Mouse (Mus musculus) hindbrain, postnatal 0 days (tissue): ENCODE measurements around the gene Ptcd1. TPM values are rescaled to one million over a fixed set of nuclear protein-coding genes. Genes with fewer than 3 reads are reported as not detected.

ENCODE experiments used
- ATAC-seq: fragments of 200-750 bp; cut with Nextera tagmentation; 2 replicates; pipeline ENCODE4 v1.8.0; 2017; ENCODE audit warnings: mild to moderate bottlenecking, moderate TSS enrichment, moderate library complexity
- DNase-seq: peaks from one replicate; pipeline ENCODE4 v3.0.0-alpha.2; 2015; ENCODE audit warnings: low spot score
- H3K27ac ChIP-seq: fragments of 300-500 bp; sonication (generic); 2 replicates; pipeline ENCODE4 v1.5.1; 2014; ENCODE audit warnings: mild to moderate bottlenecking
- H3K27me3 ChIP-seq: fragments of 300-500 bp; sonication (generic); 2 replicates; pipeline ENCODE4 v1.6.1; 2014; ENCODE audit warnings: low read length, mixed read lengths; ENCODE audit not compliant: insufficient read depth
- H3K36me3 ChIP-seq: fragments of 300-500 bp; sonication (generic); 2 replicates; pipeline ENCODE4 v1.6.1; 2014; ENCODE audit warnings: low read length, mixed read lengths; ENCODE audit not compliant: insufficient read depth
- H3K4me1 ChIP-seq: fragments of 300-500 bp; sonication (generic); 2 replicates; pipeline ENCODE4 v1.6.1; 2014; ENCODE audit warnings: antibody characterized with exemption, low read length, mixed read lengths; ENCODE audit not compliant: insufficient read depth
- H3K4me2 ChIP-seq: fragments of 300-500 bp; sonication (generic); 2 replicates; pipeline ENCODE4 v1.6.1; 2014; ENCODE audit warnings: low read depth, mild to moderate bottlenecking, low read length, moderate library complexity, mixed read lengths
- H3K4me3 ChIP-seq: fragments of 300-500 bp; sonication (generic); 2 replicates; pipeline ENCODE4 v1.5.1; 2014; ENCODE audit warnings: low read length
- H3K9ac ChIP-seq: fragments of 300-500 bp; sonication (generic); replicated peaks from 2 replicates; pipeline ENCODE4 v1.6.1; 2014; ENCODE audit warnings: mild to moderate bottlenecking, low read length, moderate library complexity, mixed read lengths
- H3K9me3 ChIP-seq: fragments of 300-500 bp; sonication (generic); 2 replicates; pipeline ENCODE4 v1.6.1; 2016; ENCODE audit warnings: low read length, mixed read lengths
- CTCF ChIP-seq: IDR thresholded peaks from 2 replicates; pipeline ENCODE4 v1.5.1; 2016; ENCODE audit warnings: antibody characterized with exemption, control low read depth, low read depth
- WGBS: fragments of 180-500 bp; shearing (Covaris S2); extraction: QIAGEN DNeasy Blood & Tissue Kit; methylation state at CpG from one replicate; pipeline ENCODE4 v1.1.7; 2014; 5-methylcytosine and 5-hydroxymethylcytosine counted together
- polyA plus RNA-seq: library from polyadenylated mRNA; unstranded; fragments of >200 nt; fragmentation: Nextera tagmentation; extraction: Ambion mirVana; gene quantifications from 2 replicates; pipeline ENCODE4 v1.2.1, GENCODE M21; 2015
- total RNA-seq: library from RNA; depleted of rRNA; stranded (reverse); fragments of >200 nt; gene quantifications from 2 replicates; pipeline ENCODE4 v1.2.3, GENCODE M21; 2014

The Ptcd1 gene
- total and polyA plus RNA-seq, 2 experiments from 2014 or later, result 17.5 to 28.6 TPM

DNA sequence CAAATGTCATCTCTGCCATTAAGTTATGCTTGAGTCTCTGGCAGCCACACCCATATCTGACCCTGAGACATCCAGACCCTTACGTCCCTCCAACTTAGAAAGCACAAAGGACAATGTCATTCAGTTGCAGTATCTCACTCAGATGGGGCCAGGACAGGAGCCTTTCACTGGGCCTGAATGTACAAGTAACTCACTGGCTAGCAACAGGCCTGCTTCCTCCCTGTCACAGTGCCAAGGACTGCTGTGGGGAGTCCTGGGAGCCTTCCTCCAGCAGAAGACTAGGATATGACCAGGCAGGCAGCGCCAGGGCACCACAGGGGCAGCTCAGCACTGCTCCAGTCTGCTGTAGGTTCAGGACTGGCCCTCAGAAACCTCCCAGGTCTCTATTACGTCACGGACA is 37.8 kb downstream of the Ptcd1 start:
- Histone ChIP-seq H3K36me3 (peaks cover 64% of the 10 kb centered on the region), H3K27ac (no peak overlapping the region), H3K9ac (no peak overlapping the region), H3K27me3 (no peaks in the 10 kb centered on the region), H3K4me3 (no peak overlapping the region), H3K9me3 (no peaks in the 10 kb centered on the region), H3K4me2 (no peak overlapping the region), H3K4me1 (no peaks in the 10 kb centered on the region)
- WGBS, result 89% methylated on average over 4 of the region's 4 CpGs
- DNase-seq, result no peak
- no peak for ATAC-seq
- no peak for TF ChIP-seq CTCF

DNA sequence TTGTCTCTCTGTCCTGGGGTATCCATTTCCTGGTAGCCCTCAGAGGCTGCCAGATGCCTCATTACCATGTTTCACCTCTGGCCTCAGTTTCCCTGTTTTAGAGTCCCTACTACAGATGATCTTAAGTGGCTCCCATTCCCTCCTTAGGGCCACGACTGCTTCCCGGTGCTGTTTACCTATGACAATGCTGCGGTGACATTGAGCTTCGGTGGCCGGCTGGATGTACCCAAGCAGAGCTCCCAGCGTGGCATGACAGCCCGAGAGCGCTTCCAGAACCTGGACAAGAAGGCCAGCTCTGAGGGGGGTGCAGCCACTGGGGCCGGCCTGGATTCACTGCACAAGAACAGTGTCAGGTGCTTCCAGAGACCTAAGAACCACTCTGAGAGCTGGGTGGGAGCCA is 40.3 kb downstream of the Ptcd1 start:
- no peak overlapping the region for H3K9ac ChIP-seq
- TF ChIP-seq CTCF, result no peak
- no peak overlapping the region for H3K4me3 ChIP-seq
- H3K27me3 ChIP-seq, result no peaks in the 10 kb centered on the region
- H3K4me1 ChIP-seq, result no peaks in the 10 kb centered on the region
- no peaks in the 10 kb centered on the region for H3K9me3 ChIP-seq
- no peak overlapping the region for H3K27ac ChIP-seq
- H3K4me2 ChIP-seq, result no peak overlapping the region
- no peak for ATAC-seq
- peaks cover 42% of the 10 kb centered on the region for H3K36me3 ChIP-seq
- WGBS, result 95% methylated on average over 9 of the region's 9 CpGs
- no peak for DNase-seq

DNA sequence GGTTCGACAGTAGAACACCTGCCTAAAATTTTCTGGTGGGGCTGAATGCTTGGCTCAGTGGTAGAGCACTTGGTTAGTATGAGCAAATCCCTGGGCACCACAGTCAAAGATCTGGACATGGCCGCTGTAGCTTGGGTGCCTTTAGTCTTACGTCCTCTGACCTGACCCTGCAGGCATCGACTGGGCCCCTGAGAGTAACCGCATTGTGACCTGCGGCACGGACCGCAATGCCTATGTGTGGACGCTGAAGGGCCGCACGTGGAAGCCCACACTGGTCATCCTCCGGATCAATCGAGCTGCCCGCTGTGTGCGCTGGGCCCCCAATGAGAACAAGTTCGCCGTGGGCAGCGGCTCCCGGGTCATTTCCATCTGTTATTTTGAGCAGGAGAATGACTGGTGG is 43.5 kb downstream of the Ptcd1 start:
- ATAC-seq (no peak), DNase-seq (no peak)
- no peak overlapping the region for H3K27ac ChIP-seq
- no peaks in the 10 kb centered on the region for H3K4me1 ChIP-seq
- TF ChIP-seq CTCF, result no peak
- H3K36me3 ChIP-seq, result peaks cover 20% of the 10 kb centered on the region; the same call in 1 of the 2 replicates
- H3K4me2 ChIP-seq, result no peak overlapping the region
- 95% methylated on average over 19 of the region's 19 CpGs for WGBS
- no peaks in the 10 kb centered on the region for H3K9me3 ChIP-seq
- no peak overlapping the region for H3K4me3 ChIP-seq
- no peak overlapping the region for H3K9ac ChIP-seq
- no peaks in the 10 kb centered on the region for H3K27me3 ChIP-seq

DNA sequence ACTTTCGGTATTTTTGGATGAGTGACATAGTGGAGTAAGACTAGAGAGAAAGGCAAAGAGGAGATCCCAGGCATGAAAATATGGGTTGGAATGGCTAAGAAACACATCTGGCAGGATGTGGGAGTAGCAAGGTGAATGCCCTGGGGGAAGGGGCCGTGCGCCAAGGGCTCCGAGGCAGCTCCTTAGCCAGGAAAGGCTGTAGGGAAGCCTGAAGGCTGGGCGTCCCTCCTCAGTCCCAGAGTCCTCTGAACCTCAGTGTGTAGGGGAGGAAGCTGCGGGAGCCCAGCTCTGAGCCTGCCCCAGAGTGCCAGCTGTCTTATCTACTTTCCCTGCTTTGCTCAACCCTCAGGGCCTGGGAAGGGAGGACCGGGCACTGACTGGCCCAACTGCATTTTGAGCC is 46.0 kb downstream of the Ptcd1 start:
- Histone ChIP-seq H3K36me3 (peaks cover 8% of the 10 kb centered on the region; the same call in 1 of the 2 replicates), H3K27ac (no peak overlapping the region), H3K9ac (no peak overlapping the region), H3K9me3 (no peaks in the 10 kb centered on the region), H3K4me1 (no peaks in the 10 kb centered on the region), H3K27me3 (no peaks in the 10 kb centered on the region), H3K4me2 (no peak overlapping the region), H3K4me3 (no peak overlapping the region)
- no peak for TF ChIP-seq CTCF
- DNase-seq (no peak), ATAC-seq (no peak)
- 86% methylated on average over 7 of the region's 7 CpGs for whole genome bisulfite sequencing

DNA sequence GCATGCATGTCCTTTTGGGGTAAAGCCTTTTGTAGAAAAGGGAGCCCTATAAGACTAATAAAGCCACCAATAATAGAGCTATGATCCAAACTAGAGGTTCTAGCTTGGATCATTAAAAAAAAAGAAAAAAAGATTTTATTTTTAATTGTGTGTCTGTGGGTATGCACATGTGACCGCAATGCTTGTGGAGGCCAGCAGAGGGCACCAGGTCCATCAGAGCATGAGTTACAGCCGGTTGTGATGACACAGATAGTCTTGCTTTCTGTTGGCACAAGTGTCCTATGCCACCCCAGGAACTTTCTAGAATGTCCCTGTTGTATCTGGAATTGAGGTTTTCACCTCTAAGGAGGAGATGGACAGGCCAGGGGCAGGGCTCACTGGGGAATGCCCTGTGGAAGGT is 47.5 kb downstream of the Ptcd1 start:
- Histone ChIP-seq H3K9me3 (no peaks in the 10 kb centered on the region), H3K36me3 (peaks cover 6% of the 10 kb centered on the region; the same call in 1 of the 2 replicates), H3K4me2 (no peak overlapping the region), H3K4me1 (no peaks in the 10 kb centered on the region), H3K4me3 (no peak overlapping the region), H3K9ac (no peak overlapping the region), H3K27me3 (no peaks in the 10 kb centered on the region), H3K27ac (no peak overlapping the region)
- whole genome bisulfite sequencing, result 90% methylated on average over 2 of the region's 2 CpGs
- no peak for DNase-seq
- ATAC-seq, result no peak
- peak; percentile 40 for TF ChIP-seq CTCF

DNA sequence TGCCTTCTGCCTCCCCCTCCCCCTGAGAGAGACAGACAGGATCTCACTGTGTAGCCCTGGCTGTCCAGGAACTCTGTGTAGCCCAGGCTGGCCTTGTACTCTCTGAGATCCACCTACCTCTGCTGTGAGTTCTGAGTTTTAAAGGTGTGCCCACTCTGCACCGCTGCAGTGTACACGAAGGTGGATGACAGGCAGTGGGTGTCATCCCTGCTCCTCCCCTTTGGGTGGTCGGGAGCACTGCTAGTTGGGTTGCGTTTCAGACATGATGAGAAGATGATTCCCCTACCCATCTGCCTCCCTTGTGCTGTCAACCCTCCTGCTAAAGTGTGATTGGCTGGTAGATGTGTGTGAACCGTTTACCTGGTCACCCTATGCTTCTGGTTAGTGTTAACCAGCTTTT is 48.4 kb downstream of the Ptcd1 start:
- TF ChIP-seq CTCF, result no peak
- H3K27me3 ChIP-seq, result no peaks in the 10 kb centered on the region
- no peaks in the 10 kb centered on the region for H3K4me1 ChIP-seq
- no peak for DNase-seq
- H3K9ac ChIP-seq, result no peak overlapping the region
- 92% methylated on average over 5 of the region's 5 CpGs for WGBS
- ATAC-seq, result no peak
- H3K4me2 ChIP-seq, result no peak overlapping the region
- no peaks in the 10 kb centered on the region for H3K9me3 ChIP-seq
- H3K4me3 ChIP-seq, result no peak overlapping the region
- H3K36me3 ChIP-seq, result no peaks in the 10 kb centered on the region
- H3K27ac ChIP-seq, result no peak overlapping the region

DNA sequence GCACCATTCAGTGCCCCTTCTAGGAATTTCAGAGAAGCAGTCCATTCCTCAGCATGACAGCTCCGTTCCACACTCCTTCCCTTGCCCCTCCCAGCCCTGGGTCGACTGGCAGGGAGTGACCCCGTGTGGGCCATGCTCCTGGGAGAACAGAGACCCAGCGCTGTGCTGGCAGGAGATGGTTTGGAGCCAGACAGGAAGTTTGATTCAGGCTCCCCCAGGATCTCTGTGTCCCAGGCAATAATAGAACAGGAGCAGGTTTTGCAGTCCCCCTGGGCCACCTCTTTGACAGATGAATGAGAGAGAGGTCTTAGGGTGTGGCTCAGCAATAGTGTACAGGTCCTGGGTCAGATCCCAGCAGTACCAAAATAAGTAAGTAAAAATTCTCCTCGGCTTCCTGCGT is 48.9 kb downstream of the Ptcd1 start:
- Histone ChIP-seq H3K4me3 (no peak overlapping the region), H3K27ac (no peak overlapping the region), H3K9me3 (no peaks in the 10 kb centered on the region), H3K9ac (no peak overlapping the region), H3K4me2 (no peak overlapping the region), H3K27me3 (no peaks in the 10 kb centered on the region), H3K4me1 (no peaks in the 10 kb centered on the region), H3K36me3 (no peaks in the 10 kb centered on the region)
- TF ChIP-seq CTCF, result no peak
- ATAC-seq (no peak), DNase-seq (no peak)
- 53% methylated on average over 6 of the region's 6 CpGs for WGBS
